Mouse (Mus musculus) thymus, adult 2 months (tissue): ENCODE results near the gene Ttk. TPM values are rescaled to one million over a fixed set of nuclear protein-coding genes. Genes with fewer than 3 reads are reported as not detected.

Source experiments
- DNase-seq: peaks from one replicate; pipeline ENCODE4 v3.0.0; 2021
- H3K27ac ChIP-seq: fragments of 200-500 bp; 2 replicates; pipeline ENCODE4 v1.5.1; 2012; ENCODE audit warnings: low read length, control low read depth; ENCODE audit not compliant: control insufficient read depth, insufficient read depth
- H3K27me3 ChIP-seq: fragments of 200-500 bp; 2 replicates; pipeline ENCODE4 v1.6.1; 2012; ENCODE audit warnings: mild to moderate bottlenecking, low read length, moderate library complexity, mixed read lengths; ENCODE audit not compliant: control insufficient read depth, insufficient read depth
- H3K36me3 ChIP-seq: fragments of 200-500 bp; 2 replicates; pipeline ENCODE4 v1.6.1; 2012; ENCODE audit warnings: mild to moderate bottlenecking, low read length, moderate library complexity; ENCODE audit not compliant: control insufficient read depth, insufficient read depth
- H3K4me1 ChIP-seq: fragments of 200-500 bp; replicated peaks from 2 replicates; pipeline ENCODE4 v1.6.1; 2012; ENCODE audit warnings: low read length; ENCODE audit not compliant: control insufficient read depth, insufficient read depth
- H3K4me3 ChIP-seq: fragments of 200-500 bp; 2 replicates; pipeline ENCODE4 v1.5.1; 2012; ENCODE audit warnings: mild to moderate bottlenecking, low read length, control low read depth, moderate library complexity; ENCODE audit not compliant: control insufficient read depth, insufficient read depth
- CTCF ChIP-seq: fragments of 200-500 bp; IDR thresholded peaks from 2 replicates; pipeline ENCODE4 v1.5.1; 2012; ENCODE audit warnings: mild to moderate bottlenecking, control low read depth, low read length, moderate library complexity, borderline replicate concordance; ENCODE audit not compliant: control insufficient read depth, poor library complexity, insufficient read depth; ENCODE audit errors: extremely low read depth
- POLR2A ChIP-seq: fragments of 200-500 bp; IDR thresholded peaks from 2 replicates; pipeline ENCODE4 v1.6.1; 2012; ENCODE audit warnings: mild to moderate bottlenecking, low read length, control low read depth, moderate library complexity; ENCODE audit not compliant: control insufficient read depth, poor library complexity, insufficient read depth; ENCODE audit errors: extremely low read depth
- WGBS: fragments of 180-500 bp; shearing (Covaris S2); methylation state at CpG from one replicate; pipeline ENCODE4 v1.1.7; 2018; 5-methylcytosine and 5-hydroxymethylcytosine counted together
- polyA plus RNA-seq: library from polyadenylated mRNA; depleted of rRNA; stranded (reverse); fragments of >200 nt; gene quantifications from 2 replicates; pipeline ENCODE4 v1.2.3, GENCODE M21; 2012; rRNA removed

Ttk gene
- 4.0 and 5.6 TPM in 2 replicates for polyA plus RNA-seq

DNA sequence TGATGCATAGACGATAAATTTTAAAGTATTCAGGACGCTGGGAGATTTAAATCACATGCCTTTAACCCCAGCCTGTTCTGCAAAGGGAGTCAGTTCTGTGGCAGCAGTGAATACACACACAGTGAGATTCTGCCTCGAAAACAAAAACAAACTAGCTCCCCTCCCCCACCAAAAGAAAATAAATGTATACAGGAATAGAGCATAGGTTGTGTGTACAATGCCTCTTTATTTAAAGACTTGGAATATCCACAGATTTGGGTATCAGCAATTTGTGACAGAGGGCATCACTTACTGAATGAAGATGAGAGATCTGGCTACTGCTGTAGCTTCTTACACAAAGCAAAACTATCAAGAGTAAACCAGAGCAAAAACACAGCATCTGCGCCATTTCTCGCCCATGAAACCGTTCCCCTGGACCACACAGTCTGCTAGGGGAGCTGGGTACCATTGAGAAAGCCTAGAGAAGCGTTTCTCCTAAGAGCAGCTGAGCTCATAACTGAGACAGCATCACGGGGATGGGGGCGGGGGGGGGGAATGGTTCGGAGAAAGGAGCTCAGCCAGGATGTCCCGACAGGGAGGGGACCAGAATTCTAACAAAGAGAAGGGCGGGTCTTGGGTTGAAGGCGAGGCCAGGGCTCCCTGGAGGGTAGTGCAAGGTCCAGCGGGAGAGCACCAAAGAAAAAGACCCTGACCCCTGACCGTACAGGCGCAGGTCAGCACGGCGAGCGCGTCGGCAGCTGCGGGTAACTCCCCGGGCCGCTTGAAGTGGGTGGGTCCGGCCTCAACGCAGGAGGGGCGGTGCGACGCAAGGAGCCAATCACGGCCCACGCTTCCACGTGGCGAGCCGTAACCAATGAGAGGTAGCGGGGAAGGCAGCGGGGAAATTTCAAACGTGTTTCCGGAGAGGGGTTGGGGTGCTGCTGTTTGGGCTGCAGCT is at the start of gene Ttk:
Gene Ttk, plus strand, starts transcription at position 879 of the 937 bp plus-strand sequence.
- peak; percentile 80 for TF ChIP-seq POLR2A
- 0 out of 2 replicates have a peak, but pooled peaks have one; percentile 40 for TF ChIP-seq CTCF
- H3K4me1 ChIP-seq = peaks cover 9% of the 10 kb centered on the region; the same call in 1 of the 2 replicates
- DNase-seq = peak; percentile 93
- no peak within 1 kb of the TSS for H3K27ac ChIP-seq
- WGBS = 3% methylated on average over 38 of the region's 38 CpGs
- H3K27me3 ChIP-seq = no peaks in the 10 kb centered on the region
- H3K4me3 ChIP-seq = peak within 1 kb of the TSS; percentile 79
- no peaks in the 10 kb centered on the region for H3K36me3 ChIP-seq

DNA sequence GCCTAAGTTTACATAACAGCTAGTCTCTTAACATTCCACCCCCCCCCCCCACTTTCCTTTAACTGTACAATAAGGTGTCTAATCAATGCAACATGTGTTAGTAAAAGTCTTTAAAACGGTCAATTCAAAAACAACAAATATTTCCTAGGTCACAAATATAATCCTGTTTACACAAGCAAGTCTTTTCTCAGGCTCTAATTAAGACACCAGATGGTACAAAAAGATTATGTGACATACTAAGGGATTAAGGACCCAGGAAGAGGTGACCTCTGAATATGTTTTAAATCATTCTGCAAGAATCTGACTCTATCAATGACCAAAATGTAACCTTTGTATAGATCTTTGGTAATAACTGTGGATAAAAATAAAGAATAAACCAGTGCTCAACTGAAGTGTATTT is 49.0 kb upstream of the Ttk start:
- no peak for TF ChIP-seq POLR2A
- no peak for TF ChIP-seq CTCF
- WGBS = 85% methylated on average over 1 of the region's 1 CpGs

DNA sequence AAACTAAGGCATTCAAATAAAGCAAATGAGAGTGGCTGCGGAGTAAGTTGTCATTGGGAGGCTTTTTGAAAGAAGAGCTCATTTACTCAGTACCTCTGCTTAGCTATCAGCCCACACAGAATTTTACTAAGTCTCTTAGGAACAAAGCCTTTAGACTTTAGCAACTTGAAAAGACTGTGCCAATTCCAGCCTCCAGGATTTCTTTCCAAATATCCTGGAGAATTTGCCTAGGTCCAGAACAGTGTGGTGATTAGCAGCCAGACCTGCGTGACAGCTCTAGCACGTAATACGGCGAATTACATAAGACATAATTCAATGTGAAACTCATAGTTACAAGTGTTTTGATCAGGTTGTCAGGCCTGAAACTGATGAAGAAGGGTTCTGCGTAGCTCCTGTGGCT is 45.2 kb upstream of the Ttk start:
- Histone ChIP-seq H3K4me3 (no peak overlapping the region), H3K27me3 (no peaks in the 10 kb centered on the region), H3K27ac (no peak overlapping the region), H3K4me1 (no peaks in the 10 kb centered on the region), H3K36me3 (no peaks in the 10 kb centered on the region)
- TF ChIP-seq CTCF (no peak), POLR2A (no peak)
- DNase-seq = no peak
- 94% methylated on average over 6 of the region's 6 CpGs for WGBS

More for the DNA sequence above, 49.0 kb upstream of the Ttk start:
- Histone ChIP-seq H3K27ac (no peak overlapping the region), H3K4me1 (no peaks in the 10 kb centered on the region), H3K4me3 (no peak overlapping the region), H3K36me3 (no peaks in the 10 kb centered on the region), H3K27me3 (no peaks in the 10 kb centered on the region)
- no peak for DNase-seq

DNA sequence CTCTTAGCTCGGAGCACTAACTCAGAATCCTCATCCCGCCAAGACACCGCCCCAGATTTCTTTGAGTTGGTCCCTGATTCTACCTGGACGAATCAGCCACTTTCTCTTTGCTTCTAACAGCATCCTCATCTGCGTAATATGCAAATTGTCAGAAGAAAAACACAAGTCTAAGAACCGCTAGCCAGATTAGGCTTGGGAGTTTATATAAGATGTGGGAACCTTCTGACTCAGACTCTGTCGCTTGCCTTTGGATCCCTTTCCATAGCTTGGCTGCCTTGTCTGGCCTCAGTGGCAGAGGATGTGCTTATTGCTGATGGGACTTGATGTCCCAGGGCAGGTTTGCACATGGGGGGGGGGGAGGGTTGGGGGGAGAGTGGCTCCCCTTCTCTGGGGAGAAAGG is 37.6 kb upstream of the Ttk start:
- no peak overlapping the region for H3K4me3 ChIP-seq
- 91% methylated on average over 7 of the region's 7 CpGs for WGBS

DNA sequence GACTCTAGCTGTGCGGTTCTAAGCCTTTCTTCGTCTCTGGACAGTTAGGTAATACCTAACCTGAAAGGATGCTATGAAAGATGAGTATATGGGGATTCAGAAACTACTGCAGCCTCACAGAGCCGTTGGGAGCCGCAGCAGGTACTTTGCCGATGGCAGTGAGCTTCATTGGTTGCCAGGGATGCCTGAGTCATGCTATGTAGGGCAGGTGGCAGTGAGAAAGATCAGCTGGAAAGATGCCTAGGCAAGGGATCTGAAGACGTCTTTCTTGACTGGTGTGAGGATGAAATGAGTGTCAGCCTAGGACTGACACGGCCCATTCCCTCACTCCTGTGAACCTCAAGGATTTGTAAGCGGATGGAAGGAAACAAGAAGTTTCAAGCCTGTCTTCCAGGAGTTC is 36.6 kb upstream of the Ttk start:
- 89% methylated on average over 8 of the region's 8 CpGs for WGBS
- Histone ChIP-seq H3K4me3 (no peak overlapping the region), H3K36me3 (no peaks in the 10 kb centered on the region), H3K4me1 (no peaks in the 10 kb centered on the region), H3K27ac (no peak overlapping the region), H3K27me3 (no peaks in the 10 kb centered on the region)
- no peak for DNase-seq
- no peak for TF ChIP-seq POLR2A
- TF ChIP-seq CTCF = no peak

More for the DNA sequence above, 37.6 kb upstream of the Ttk start:
- DNase-seq = no peak
- Histone ChIP-seq H3K4me1 (no peaks in the 10 kb centered on the region), H3K36me3 (no peaks in the 10 kb centered on the region), H3K27ac (no peak overlapping the region), H3K27me3 (no peaks in the 10 kb centered on the region)
- TF ChIP-seq CTCF = no peak
- no peak for TF ChIP-seq POLR2A

DNA sequence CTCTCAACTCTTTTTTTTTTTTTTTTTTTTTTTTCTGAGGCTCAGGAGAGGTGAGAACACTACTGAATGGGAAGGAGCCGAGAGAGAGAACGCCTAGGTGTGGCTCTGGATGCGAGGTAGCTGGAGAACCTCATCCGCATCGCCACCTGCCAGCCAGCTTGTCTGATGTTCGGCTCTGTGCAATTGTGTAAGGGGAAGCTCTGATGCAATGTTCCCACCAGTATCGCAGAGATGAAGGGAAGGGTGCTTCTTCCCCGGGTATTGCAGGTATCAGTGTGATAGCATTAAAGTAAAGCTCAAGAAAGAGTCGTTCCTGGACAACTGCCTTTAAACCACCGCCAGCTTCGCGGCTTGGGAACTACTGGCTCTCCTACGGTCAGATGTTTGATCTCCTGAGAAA is 30.1 kb upstream of the Ttk start:
- peaks cover 10% of the 10 kb centered on the region; the same call in 1 of the 2 replicates for H3K27me3 ChIP-seq
- H3K36me3 ChIP-seq = no peaks in the 10 kb centered on the region
- H3K4me1 ChIP-seq = peaks cover 10% of the 10 kb centered on the region
- H3K27ac ChIP-seq = no peak overlapping the region
- TF ChIP-seq POLR2A (no peak), CTCF (no peak)
- WGBS = 67% methylated on average over 13 of the region's 13 CpGs
- no peak for DNase-seq
- no peak overlapping the region for H3K4me3 ChIP-seq
